Mouse (Mus musculus) hindbrain, embryonic 15.5 days (tissue): ENCODE measurements around the gene Gdf15. TPM values are rescaled to one million over a fixed set of nuclear protein-coding genes. Genes with fewer than 3 reads are reported as not detected.
"Not testable (repeated sequence)": the region's sequence is repeated elsewhere in the genome, so short reads cannot be mapped to it uniquely, and the experiment has no call there.

Experiments used
- ATAC-seq: fragments of 200-750 bp; cut with Nextera tagmentation; 2 replicates; pipeline ENCODE4 v1.8.0; 2017; ENCODE audit warnings: low read depth, moderate number of reproducible peaks, moderate TSS enrichment; ENCODE audit not compliant: low FRiP score
- H3K27ac ChIP-seq: fragments of 300-500 bp; sonication (generic); replicated peaks from 2 replicates; pipeline ENCODE4 v1.5.1; 2015; ENCODE audit warnings: mild to moderate bottlenecking, inconsistent platforms
- H3K27me3 ChIP-seq: fragments of 300-500 bp; sonication (generic); 2 replicates; pipeline ENCODE4 v1.6.1; 2015; ENCODE audit warnings: control low read depth, inconsistent platforms
- H3K36me3 ChIP-seq: fragments of 300-500 bp; sonication (generic); 2 replicates; pipeline ENCODE4 v1.6.1; 2015; ENCODE audit warnings: control low read depth, inconsistent platforms
- H3K4me1 ChIP-seq: fragments of 300-500 bp; sonication (generic); replicated peaks from 2 replicates; pipeline ENCODE4 v1.6.1; 2015; ENCODE audit warnings: control low read depth, inconsistent platforms
- H3K4me2 ChIP-seq: fragments of 300-500 bp; sonication (generic); 2 replicates; pipeline ENCODE4 v1.6.1; 2015; ENCODE audit warnings: moderate library complexity, mild to moderate bottlenecking, inconsistent platforms
- H3K4me3 ChIP-seq: fragments of 300-500 bp; sonication (generic); 2 replicates; pipeline ENCODE4 v1.5.1; 2015; ENCODE audit warnings: mild to moderate bottlenecking, inconsistent platforms
- H3K9ac ChIP-seq: fragments of 300-500 bp; sonication (generic); 2 replicates; pipeline ENCODE4 v1.6.1; 2015; ENCODE audit warnings: inconsistent platforms
- H3K9me3 ChIP-seq: fragments of 300-500 bp; sonication (generic); 2 replicates; pipeline ENCODE4 v1.6.1; 2016; ENCODE audit warnings: control low read depth, inconsistent platforms
- WGBS: fragments of 180-500 bp; shearing (Covaris S2); methylation state at CpG from one replicate; pipeline ENCODE4 v1.1.7; 2015; 5-methylcytosine and 5-hydroxymethylcytosine counted together
- polyA plus RNA-seq: library from polyadenylated mRNA; unstranded; fragments of >200 nt; fragmentation: Nextera tagmentation; extraction: Ambion mirVana; gene quantifications from 2 replicates; pipeline ENCODE4 v1.2.1, GENCODE M21; 2015

The Gdf15 gene
- polyA plus RNA-seq, 1 experiment from 2014 or later: 0.25 TPM

GRCm38 (mm10) chr8:70593961-70594609 lies 38.2 kb downstream of the Gdf15 start, which contains the start of gene Isyna1:
Gene Isyna1 (plus strand): TSS chr8:70594373.
- H3K9ac ChIP-seq: peak within 1 kb of the TSS; percentile 56
- peak within 1 kb of the TSS; percentile 77 for H3K27ac ChIP-seq

GRCm38 (mm10) chr8:70593173-70593572 lies 39.1 kb downstream of the Gdf15 start:
- 50% methylated on average over 8 of the region's 8 CpGs for WGBS
- H3K4me3 ChIP-seq: no peak overlapping the region
- peak overlapping the region; percentile 77; the same call in 1 of the 2 replicates for H3K27ac ChIP-seq
- peak overlapping the region; percentile 96; the same call in 1 of the 2 replicates for H3K4me2 ChIP-seq
- peaks cover 6% of the 10 kb centered on the region; the same call in 1 of the 2 replicates for H3K36me3 ChIP-seq
- peaks cover 41% of the 10 kb centered on the region for H3K4me1 ChIP-seq
- H3K9me3 ChIP-seq: no peaks in the 10 kb centered on the region
- no peaks in the 10 kb centered on the region for H3K27me3 ChIP-seq
- H3K9ac ChIP-seq: no peak overlapping the region
- no peak for ATAC-seq

More at GRCm38 (mm10) chr8:70593961-70594609, 38.2 kb downstream of the Gdf15 start, which contains the start of gene Isyna1:
- H3K36me3 ChIP-seq: peaks cover 6% of the 10 kb centered on the region; the same call in 1 of the 2 replicates
- under 1% methylated on average over 40 of the region's 40 CpGs for WGBS
- H3K4me1 ChIP-seq: peaks cover 50% of the 10 kb centered on the region
- no peaks in the 10 kb centered on the region for H3K9me3 ChIP-seq
- H3K4me2 ChIP-seq: peak within 1 kb of the TSS; percentile 96
- ATAC-seq: peak; percentile 86
- no peaks in the 10 kb centered on the region for H3K27me3 ChIP-seq
- peak within 1 kb of the TSS; percentile 60 for H3K4me3 ChIP-seq

- H3K4me3 ChIP-seq: no peak overlapping the region
- H3K9ac ChIP-seq: no peak overlapping the region
- ATAC-seq: no peak
- H3K4me1 ChIP-seq: peaks cover 25% of the 10 kb centered on the region
- no peaks in the 10 kb centered on the region for H3K9me3 ChIP-seq
- H3K27ac ChIP-seq: no peak overlapping the region
- H3K27me3 ChIP-seq: no peaks in the 10 kb centered on the region
- 94% methylated on average over 12 of the region's 12 CpGs for WGBS
- H3K36me3 ChIP-seq: peaks cover 8% of the 10 kb centered on the region
- H3K4me2 ChIP-seq: no peak overlapping the region
Measured at GRCm38 (mm10) chr8:70591569-70591968, 40.7 kb downstream of the Gdf15 start.

- not testable (repeated sequence) for H3K4me1 ChIP-seq, H3K27ac ChIP-seq, H3K9ac ChIP-seq, H3K4me2 ChIP-seq, H3K27me3 ChIP-seq, ATAC-seq, H3K9me3 ChIP-seq, H3K4me3 ChIP-seq
- H3K36me3 ChIP-seq: peaks cover 35% of the 10 kb centered on the region
- whole genome bisulfite sequencing: 94% methylated on average over 4 of the region's 4 CpGs
Measured at GRCm38 (mm10) chr8:70587955-70588354, 44.3 kb downstream of the Gdf15 start.

- no peak overlapping the region for H3K27ac ChIP-seq
- 40% methylated on average over 7 of the region's 7 CpGs for WGBS
- no peaks in the 10 kb centered on the region for H3K9me3 ChIP-seq
- H3K27me3 ChIP-seq: no peaks in the 10 kb centered on the region
- H3K36me3 ChIP-seq: peaks cover 48% of the 10 kb centered on the region
- H3K4me3 ChIP-seq: no peak overlapping the region
- no peak overlapping the region for H3K4me2 ChIP-seq
- no peaks in the 10 kb centered on the region for H3K4me1 ChIP-seq
- H3K9ac ChIP-seq: no peak overlapping the region
- peak; percentile 35 for ATAC-seq
Measured at GRCm38 (mm10) chr8:70585258-70585652, 47.0 kb downstream of the Gdf15 start.

GRCm38 (mm10) chr8:70584606-70585257 lies 47.5 kb downstream of the Gdf15 start:
- 93% methylated on average over 9 of the region's 9 CpGs for WGBS
- no peak overlapping the region for H3K4me3 ChIP-seq
- H3K9me3 ChIP-seq: no peaks in the 10 kb centered on the region
- H3K4me2 ChIP-seq: no peak overlapping the region
- H3K4me1 ChIP-seq: no peaks in the 10 kb centered on the region
- H3K27ac ChIP-seq: no peak overlapping the region
- no peak for ATAC-seq
- no peak overlapping the region for H3K9ac ChIP-seq
- H3K36me3 ChIP-seq: peaks cover 51% of the 10 kb centered on the region
- no peaks in the 10 kb centered on the region for H3K27me3 ChIP-seq

GRCm38 (mm10) chr8:70583476-70584387 lies 48.5 kb downstream of the Gdf15 start:
- ATAC-seq: peak; percentile 31; the same call in 1 of the 2 replicates
- H3K9me3 ChIP-seq: no peaks in the 10 kb centered on the region
- no peak overlapping the region for H3K4me3 ChIP-seq
- no peak overlapping the region for H3K4me2 ChIP-seq
- peaks cover 58% of the 10 kb centered on the region for H3K36me3 ChIP-seq
- WGBS: 83% methylated on average over 18 of the region's 18 CpGs
- no peak overlapping the region; the same call in 1 of the 2 replicates for H3K27ac ChIP-seq
- H3K9ac ChIP-seq: no peak overlapping the region
- no peaks in the 10 kb centered on the region for H3K4me1 ChIP-seq
- H3K27me3 ChIP-seq: no peaks in the 10 kb centered on the region

Other genes starting within 250 kb of the Gdf15 start
- 46.1 and 57.4 TPM in 2 replicates for gene Crtc1, start 192.9 kb downstream of the Gdf15 start, polyA plus RNA-seq
- 29.5 and 33.6 TPM in 2 replicates for gene Klhl26, start 155.5 kb downstream of the Gdf15 start, polyA plus RNA-seq
- 133 and 145 TPM in 2 replicates for gene Tmem59l, start 145.1 kb downstream of the Gdf15 start, polyA plus RNA-seq
- 7.0 and 8.6 TPM in 2 replicates for gene Crlf1, start 139.3 kb downstream of the Gdf15 start, polyA plus RNA-seq
- gene Rex1bd, start 125.7 kb downstream of the Gdf15 start, polyA plus RNA-seq: 161 and 177 TPM in 2 replicates
- gene Uba52, start 121.7 kb downstream of the Gdf15 start, polyA plus RNA-seq: 652 and 684 TPM in 2 replicates
- gene Fkbp8, start 104.7 kb downstream of the Gdf15 start, polyA plus RNA-seq: 393 and 420 TPM in 2 replicates
- 48.5 and 49.0 TPM in 2 replicates for gene Kxd1, start 104.5 kb downstream of the Gdf15 start, polyA plus RNA-seq
- gene Ell, start 93.0 kb downstream of the Gdf15 start, polyA plus RNA-seq: 15.1 and 20.9 TPM in 2 replicates
- gene Isyna1, start 38.1 kb downstream of the Gdf15 start, polyA plus RNA-seq: 146 and 152 TPM in 2 replicates
- 150 and 172 TPM in 2 replicates for gene Ssbp4, start 23.6 kb downstream of the Gdf15 start, polyA plus RNA-seq
- 1.1 and 2.2 TPM in 2 replicates for gene Lrrc25, start 16.3 kb downstream of the Gdf15 start, polyA plus RNA-seq
- 76.5 and 77.8 TPM in 2 replicates for gene Pgpep1, start 27.9 kb upstream of the Gdf15 start, polyA plus RNA-seq
- 192 and 193 TPM in 2 replicates for gene Lsm4, start 40.8 kb upstream of the Gdf15 start, polyA plus RNA-seq
- gene Jund, start 66.5 kb upstream of the Gdf15 start, polyA plus RNA-seq: 98.4 and 105 TPM in 2 replicates
- gene Iqcn, start 71.0 kb upstream of the Gdf15 start, polyA plus RNA-seq: 0.09 TPM in 2 replicates
- gene Gm3336, start 86.1 kb upstream of the Gdf15 start, polyA plus RNA-seq: not detected in 2 replicates
- gene Pde4c, start 91.3 kb upstream of the Gdf15 start, polyA plus RNA-seq: 0.21 and 0.35 TPM in 2 replicates
- gene Rab3a, start 122.2 kb upstream of the Gdf15 start, polyA plus RNA-seq: 503 and 561 TPM in 2 replicates
- gene Mpv17l2, start 128.5 kb upstream of the Gdf15 start, polyA plus RNA-seq: 40.4 and 44.9 TPM in 2 replicates
- 104 and 113 TPM in 2 replicates for gene Pik3r2, start 144.3 kb upstream of the Gdf15 start, polyA plus RNA-seq
- 21.2 and 25.1 TPM in 2 replicates for gene Mast3, start 172.6 kb upstream of the Gdf15 start, polyA plus RNA-seq
- 0.14 TPM in 1 of 2 replicates, not detected in the other for gene Il12rb1, start 176.0 kb upstream of the Gdf15 start, polyA plus RNA-seq
- gene Arrdc2, start 207.3 kb upstream of the Gdf15 start, polyA plus RNA-seq: 7.8 and 8.0 TPM in 2 replicates
- gene Kcnn1, start 230.8 kb upstream of the Gdf15 start, polyA plus RNA-seq: 19.2 and 19.8 TPM in 2 replicates
- gene Ccdc124, start 241.5 kb upstream of the Gdf15 start, polyA plus RNA-seq: 166 and 176 TPM in 2 replicates